Mouse (Mus musculus) retina, adult 2 months (tissue): ENCODE measurements around the gene Cc2d2a.

Source experiments
- DNase-seq: peaks from one replicate; pipeline ENCODE4 v3.0.0-alpha.2; 2012; ENCODE audit warnings: low read depth, low spot score

Cc2d2a gene

DNA sequence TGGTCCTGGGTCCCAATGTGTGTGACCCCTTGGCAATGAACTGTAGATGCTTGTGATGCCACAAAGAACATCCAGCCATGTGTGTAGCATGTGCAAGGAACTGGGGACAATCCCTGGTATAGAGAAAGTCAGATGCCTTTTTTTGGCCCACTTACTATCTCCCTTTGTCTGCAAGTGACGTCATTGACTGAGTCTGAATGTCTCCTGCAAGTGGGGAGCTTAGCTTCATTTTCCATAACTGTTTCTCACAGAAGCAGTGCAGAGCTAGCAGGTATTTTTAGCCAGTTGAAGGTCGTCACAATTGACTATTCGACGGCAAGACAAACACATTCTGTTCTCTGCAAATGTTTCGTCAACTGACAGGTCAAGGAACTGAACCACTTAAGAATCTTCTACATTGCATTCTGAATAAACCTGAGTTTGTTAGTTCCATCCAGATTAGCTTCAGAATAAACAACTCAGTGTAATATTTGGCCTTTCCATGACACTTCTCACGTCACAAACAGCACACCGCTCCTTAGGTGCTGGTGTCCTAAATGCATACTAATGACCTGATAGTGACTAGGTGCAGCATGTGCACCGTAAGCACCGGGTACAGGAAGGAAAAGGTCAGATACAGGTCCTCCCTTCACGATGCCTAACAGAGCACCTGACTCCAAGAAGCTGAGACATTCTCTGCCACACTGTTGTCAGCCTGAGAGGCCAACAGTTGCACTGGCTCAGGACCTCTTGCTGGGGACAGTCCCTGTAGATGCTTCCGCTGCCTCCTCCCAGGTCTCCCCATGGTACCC, 66.4 kb downstream of the Cc2d2a start:
- DNase-seq = no peak

DNA sequence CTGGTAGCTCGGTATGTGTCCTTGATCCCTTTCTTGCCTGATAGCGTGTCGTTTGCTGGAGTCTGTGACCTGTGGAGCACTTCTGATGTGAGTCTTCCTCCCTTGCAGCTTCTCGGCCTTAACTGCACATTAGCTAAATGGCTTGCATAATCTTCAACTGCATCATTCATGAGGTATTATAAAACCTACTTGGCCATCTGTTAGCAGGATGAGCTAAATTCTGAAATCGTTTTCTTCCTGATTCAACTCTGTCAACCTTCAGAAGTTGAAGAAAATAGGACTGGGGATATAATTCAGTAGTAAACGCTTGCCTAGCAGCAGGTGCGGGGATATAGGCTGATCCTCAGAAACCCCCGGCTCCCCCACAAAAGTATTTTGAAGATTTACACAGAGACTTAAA, 70.2 kb downstream of the Cc2d2a start:
- no peak for DNase-seq

DNA sequence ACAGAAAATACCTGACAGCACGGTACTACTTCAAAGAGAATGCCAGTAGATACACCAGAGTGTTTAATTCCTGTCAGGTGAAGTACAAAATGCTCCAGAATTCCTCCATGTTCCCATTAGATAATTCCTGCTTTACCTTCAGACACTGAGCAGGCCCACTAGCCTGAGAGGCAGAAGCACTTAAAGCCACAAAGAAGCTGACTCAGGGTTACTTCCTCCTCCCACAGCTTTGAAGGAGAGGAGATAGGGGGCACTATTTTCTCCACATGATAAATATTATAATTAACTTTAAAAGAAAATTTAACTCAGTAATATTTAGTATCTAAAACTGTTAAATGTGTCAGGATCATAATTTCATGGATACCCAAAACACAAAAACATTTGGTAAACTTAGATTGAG, 82.0 kb downstream of the Cc2d2a start:
- no peak for DNase-seq

DNA sequence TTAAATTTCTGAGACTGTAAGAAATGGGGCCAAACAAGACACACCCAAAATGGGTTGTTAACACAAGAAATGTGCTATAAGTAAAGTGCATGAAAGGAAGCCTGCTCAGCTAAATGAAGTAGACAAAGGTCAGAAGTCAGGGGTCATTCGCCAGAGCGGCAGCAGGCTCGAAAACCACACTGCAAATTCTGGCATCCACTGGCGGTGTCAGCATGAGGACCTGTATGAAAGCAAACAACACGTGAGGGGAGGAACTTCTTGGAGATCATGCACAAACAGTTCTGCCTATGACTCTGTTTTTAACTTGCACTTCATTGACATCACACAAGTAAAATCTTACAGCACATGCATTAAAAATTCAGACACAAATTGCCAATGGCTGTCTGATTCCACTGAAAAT, 83.0 kb downstream of the Cc2d2a start:
- no peak for DNase-seq

DNA sequence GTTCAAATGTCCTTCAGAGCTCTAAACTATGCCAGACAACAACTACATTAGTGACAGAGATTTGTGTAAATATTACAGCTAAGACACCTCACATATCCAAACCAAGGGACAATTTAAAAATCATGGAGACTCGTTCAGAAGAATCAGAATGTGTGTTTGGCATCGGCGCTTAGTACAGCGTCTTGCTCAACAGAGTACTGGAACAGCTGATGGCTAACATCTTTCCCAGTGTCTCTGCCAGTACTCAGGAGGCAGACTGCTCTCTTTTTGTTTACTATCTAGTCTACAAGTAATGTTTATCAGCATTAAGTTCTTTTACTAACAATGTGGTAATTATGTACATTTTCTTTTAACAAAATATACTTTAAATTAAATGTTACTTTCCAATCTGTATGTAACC, 85.9 kb downstream of the Cc2d2a start:
- no peak for DNase-seq

DNA sequence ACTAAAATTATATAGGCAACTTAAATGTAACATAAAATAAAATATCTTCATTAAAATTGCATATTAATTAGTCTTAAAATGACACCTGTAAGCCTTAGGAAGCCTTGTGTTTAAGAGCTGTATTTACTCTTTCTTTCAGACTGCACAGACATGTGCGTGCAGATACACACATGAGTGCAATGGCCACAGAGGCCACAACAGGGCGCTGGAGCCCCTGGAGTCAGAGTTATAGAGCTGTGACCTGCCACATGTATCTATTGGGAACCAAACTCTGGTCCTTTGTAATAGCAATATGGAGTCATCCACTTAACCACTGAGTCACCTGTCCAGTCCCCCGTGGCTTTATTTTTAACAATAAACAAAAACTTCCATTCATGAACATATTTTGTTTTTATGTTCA, 86.9 kb downstream of the Cc2d2a start:
- DNase-seq = no peak

DNA sequence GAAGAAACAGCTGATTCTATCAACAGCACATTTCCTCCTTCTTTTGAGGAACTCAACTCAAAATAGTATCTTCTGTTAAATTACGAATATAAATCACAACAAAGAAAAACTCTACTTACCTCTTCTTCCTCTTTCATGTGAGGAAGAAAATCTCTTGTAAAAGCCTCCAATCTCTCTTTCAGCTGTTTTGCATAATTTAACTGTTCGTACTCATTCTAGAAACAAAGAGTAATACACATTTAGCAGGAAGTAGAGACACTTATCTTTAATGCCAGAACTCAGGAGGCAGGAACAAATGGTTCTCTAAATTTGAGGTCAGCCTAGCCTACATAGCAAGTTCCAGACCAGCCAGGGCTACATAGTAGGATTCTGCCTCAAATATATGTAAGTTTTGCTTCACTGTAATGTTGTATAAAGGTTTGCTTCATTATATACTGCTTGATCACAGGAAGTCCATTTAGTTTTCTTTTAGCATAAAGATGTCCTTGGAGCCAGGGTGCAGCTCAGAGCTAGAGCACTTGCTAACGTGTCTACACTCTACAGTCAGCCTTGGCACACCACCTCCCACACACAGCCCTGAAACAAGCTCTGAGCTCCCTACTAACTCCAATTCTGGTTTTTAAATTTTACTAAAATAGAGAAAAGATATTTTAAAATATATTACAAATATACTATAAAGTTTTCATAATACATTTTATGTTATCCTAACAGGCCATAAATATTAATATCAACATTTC, 108.6 kb downstream of the Cc2d2a start:
- DNase-seq = no peak

DNA sequence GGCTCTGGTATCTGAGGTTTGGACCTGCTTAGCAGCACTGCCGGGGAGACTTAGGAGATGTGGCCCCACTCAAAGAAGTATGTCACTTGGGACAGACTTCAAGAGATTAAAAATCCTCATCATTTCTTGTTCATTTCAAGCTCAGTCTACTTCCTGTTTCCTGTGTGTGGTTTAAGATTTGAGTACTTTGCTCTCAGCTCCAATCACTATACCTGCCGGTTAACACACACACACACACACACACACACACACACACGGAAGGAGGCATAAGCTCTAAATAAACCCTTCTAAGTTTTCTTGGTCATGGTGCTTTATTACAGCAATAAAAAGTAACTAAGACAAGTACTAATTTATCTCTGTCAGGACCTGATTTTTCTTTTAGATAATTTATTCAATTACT, 109.4 kb downstream of the Cc2d2a start:
- DNase-seq = no peak

DNA sequence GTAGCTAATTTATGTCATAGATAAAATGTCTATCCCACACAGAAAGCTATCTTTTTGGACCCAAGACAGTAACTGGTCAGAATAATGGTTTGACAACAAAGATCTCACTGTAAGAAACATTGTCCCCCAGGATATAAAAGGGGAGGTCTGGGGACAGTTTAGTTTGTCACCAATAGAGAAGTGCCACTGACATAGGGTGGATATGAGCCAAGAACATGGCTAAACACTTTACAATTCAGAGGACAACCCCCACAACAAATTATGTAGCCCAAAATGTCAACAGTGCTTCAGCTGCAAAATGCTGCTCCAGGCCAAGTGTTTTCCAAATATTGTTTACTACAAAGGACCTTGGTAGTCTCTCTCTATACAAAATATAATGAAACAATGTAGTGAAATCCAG, 114.3 kb downstream of the Cc2d2a start:
- no peak for DNase-seq

DNA sequence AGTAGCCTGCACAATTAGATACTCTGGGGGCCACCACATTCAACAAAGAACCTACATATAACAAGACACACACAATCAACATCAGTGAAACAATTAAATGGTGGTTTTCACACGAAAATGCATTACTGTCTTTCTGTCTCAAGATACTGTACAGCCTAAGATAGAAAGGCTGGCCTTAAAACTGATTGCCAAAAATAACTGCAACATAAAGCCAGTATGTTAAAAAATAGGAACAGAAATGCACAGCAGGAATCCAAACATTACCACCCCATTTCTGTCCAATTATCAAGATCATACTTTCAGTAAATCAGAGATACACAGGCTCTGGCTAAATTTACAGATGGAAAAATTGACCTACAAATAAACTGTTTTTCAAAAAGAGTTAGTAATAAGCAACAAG, 114.8 kb downstream of the Cc2d2a start:
- DNase-seq = no peak

DNA sequence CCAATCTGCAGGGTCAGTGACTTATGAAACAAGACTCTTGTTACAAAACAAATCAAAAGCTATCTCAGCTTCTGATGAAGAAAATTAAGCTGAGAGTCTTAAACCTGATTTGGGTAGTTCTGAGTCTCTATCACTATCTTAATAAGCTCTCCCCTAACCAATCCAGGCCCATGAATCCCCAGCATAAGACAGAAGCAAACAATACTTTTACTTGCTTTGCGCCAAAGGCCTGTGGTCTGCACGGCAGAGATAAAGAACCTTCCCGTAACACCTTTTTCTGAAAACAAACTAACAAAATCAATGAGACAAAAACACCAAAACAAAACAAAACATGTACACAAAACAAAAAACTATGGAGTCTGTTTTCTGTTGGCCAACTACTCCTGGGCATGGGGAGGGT, 116.4 kb downstream of the Cc2d2a start:
- no peak for DNase-seq

DNA sequence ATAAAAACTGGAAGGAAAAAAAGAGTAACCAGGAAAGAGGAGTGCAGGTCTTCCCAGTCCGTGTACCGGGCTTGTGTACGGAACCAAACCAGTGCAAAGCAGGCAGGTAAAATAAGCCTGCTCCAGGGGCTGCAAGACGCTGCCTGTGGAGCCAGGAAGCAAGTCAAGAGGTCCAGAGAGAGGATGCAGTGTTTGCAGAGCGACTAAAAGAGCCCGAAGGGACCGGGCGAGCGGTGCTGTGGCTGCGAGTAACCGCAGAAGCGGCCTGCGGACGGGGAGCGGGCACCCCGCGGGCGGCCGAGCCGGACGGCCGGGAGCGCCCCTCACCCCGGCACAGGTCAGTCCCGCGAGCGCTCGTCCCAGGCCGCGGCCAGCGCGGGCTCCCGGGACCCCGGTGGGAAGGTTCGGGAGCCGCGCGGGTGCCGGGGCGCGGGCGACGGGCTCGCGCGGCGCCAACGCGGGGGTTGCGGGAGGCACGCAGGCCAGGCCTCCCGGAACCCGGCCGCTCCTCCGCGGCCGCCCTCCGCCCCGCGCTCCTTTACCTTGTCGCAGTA, 119.4 kb downstream of the Cc2d2a start:
- DNase-seq = no peak

DNA sequence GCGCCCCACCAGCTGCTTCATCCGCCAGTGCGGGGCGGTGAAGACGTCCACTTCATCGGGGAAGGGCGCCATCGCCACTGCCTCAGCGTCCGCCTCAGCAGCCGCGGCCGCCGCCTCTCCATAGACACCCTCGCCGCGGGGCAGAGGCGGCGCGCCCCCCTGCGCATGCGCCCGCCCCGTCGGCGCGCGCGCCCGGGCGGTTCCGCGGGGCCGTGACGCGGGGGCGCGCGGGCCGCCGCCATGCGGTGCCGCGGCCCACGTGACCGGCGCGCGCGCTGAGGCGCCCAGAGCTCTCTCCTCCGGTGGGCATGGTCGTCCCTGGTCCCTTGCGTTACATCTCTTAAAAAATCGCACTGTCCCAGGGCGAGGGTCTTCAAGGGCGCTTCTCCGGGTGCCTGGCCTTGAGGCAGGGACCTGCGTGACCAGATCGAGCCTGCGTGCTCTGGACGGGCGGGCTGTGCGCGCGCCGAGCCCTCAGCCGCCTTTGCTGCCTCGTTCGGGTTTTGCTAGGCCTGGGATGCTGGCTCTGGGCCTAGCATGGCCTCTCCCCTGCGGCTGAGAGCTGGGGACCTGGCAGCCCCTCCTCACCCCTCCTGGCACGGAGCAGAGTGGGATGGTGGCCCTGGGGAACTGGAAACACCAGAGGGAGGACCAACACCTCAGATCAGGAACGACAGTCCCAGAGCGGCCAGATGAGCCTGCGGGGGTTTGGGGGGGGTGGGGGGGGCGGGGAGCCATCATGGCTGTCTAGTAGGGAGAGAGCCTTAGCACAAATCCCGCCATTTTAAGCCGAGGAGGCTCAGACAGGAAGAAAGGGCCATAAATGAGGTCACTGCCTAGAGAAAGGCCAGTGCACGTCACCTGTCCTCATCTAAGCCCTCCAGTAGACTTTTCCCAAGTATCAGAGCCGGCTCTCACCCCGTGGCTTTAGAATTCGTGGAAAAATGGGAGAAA, 120.1 kb downstream of the Cc2d2a start:
- peak; percentile 71 for DNase-seq

DNA sequence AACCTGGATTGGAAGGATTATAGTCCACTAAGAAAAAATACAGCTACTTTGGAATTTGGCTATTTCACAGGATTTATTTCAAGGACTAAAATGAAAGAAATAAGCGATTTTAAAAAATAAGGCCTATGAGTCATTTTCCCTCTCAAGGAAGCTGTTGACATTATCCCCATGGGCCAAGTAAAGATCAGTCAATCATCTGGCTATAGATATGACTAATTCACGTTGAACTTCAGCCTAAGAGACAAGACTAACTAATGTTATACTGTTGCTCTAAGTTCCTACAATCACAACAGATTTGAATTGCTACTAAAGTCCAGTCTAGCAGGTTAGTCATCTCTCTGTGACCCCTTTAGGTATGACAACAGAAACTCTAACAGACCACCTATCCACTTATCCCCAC, 121.8 kb downstream of the Cc2d2a start:
- DNase-seq = no peak

DNA sequence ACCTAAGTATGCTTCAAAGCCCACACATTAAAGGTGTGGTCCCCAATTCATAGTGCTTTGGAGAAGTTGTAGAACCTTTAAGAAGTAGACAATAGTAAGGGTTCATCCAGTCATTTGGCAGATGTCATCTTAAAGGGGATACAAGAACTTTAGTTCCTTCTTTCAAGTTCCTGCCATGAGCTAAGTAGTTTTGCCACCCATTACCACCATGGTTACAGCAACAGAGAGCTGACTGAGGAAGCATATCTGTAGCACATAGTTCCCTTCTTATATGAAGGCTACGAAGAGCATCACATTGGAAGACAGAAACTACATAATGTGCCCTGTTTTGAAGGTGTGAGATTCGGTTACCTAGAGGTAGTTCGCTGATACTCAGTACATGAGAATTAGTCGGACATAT, 124.5 kb downstream of the Cc2d2a start:
- DNase-seq = no peak

DNA sequence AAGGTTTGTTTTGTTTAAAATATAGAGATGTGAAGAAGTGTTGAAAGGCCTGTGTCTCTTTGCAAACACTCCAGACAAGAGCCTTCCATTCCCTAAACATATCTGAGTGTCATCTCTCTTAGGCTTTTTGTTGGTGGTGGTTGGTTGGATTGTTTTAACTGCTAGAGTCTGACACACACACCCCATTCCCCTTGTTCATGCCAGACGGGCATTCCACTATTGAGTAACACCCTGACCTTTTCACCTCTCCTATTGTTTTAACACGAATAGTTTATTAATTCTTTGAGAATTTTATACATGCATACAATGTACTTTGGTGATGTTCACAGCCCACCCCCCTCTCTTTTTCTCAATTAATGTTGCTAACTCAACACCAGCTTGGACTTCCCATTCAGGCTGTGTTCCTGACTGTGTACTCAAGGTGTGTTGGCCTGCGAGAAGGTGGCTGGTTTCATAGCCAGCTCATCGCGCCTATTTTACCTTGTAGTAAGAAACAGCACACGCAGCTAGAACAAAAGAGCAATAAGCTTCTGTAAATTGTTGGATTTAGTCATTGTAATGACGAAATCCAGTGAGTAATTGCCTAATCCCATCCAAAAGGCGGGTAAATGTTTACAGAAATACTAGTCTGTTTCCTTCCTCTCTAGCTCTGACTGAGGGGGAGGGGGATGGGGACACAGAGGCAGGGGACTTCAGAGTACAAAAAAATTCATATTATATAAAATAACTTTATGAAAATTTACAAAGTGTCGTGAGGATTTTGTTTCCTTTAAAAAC, 126.0 kb downstream of the Cc2d2a start:
- no peak for DNase-seq
